16 mouse cellular contexts compared by ENCODE assay signal in the genomic region with DNA sequence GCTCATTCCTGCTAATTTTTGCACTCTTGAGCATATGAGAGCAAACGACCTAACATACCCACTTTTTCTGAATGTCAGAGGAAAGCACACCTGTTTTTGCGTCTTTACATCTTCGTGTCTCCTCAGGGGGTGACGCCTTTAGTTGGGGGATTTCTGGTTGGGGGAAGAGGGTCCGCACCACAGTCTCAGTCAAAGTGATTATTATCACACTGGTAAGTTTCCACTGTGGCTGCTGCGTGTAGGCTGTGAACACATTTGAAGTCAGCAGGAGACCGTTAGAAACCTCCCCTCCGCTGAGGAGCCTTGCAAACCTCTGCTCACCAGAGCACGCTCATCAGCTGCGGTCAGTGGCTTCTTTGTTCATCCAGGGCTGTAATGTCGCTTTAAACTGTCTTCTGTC. TPM values are rescaled to one million over a fixed set of nuclear protein-coding genes. Genes with fewer than 3 reads are reported as not detected.
DNase-seq lines count a peak whose midpoint lies in the region; ATAC-seq lines count a peak whose summit lies in the region.
"Had no signal": no experiment of that assay in that cellular context is flagged by ENCODE, and none has a peak within 500 bp of the region (broad histone marks: within the 10 kb centered on the region; RNA-seq: fewer than 3 reads in every experiment).

No protein-coding gene starts in this region.

- WGBS in limb, embryonic 13.5 days, result 41% methylated on average over 11 of the region's 11 CpGs
- 70% methylated on average over 11 of the region's 11 CpGs for WGBS in limb, embryonic 10.5 days
- 27% methylated on average over 11 of the region's 11 CpGs for WGBS in midbrain, embryonic 13.5 days

- H3K9me3 ChIP-seq in limb, embryonic 13.5 days, result no peaks in the 10 kb centered on the region
- no peaks in the 10 kb centered on the region for H3K9me3 ChIP-seq in limb, embryonic 10.5 days (replicated peaks)
- H3K9me3 ChIP-seq in midbrain, embryonic 13.5 days, result no peaks in the 10 kb centered on the region
- H3K9me3 ChIP-seq: embryonic facial prominence, embryonic 13.5 days had no signal

- no peak overlapping the region for H3K27ac ChIP-seq in limb, embryonic 13.5 days
- no peak overlapping the region for H3K27ac ChIP-seq in limb, embryonic 10.5 days
- no peak overlapping the region for H3K27ac ChIP-seq in midbrain, embryonic 13.5 days
- H3K27ac ChIP-seq: embryonic facial prominence, embryonic 13.5 days; left cerebral cortex, adult 2 months; liver, embryonic 14.5 days had no signal

- H3K27me3 ChIP-seq in limb, embryonic 13.5 days, result no peaks in the 10 kb centered on the region
- H3K27me3 ChIP-seq in limb, embryonic 10.5 days (ENCODE audit: low read depth, poor library complexity, severe bottlenecking), result no peaks in the 10 kb centered on the region
- no peaks in the 10 kb centered on the region for H3K27me3 ChIP-seq in midbrain, embryonic 13.5 days
- H3K27me3 ChIP-seq: embryonic facial prominence, embryonic 13.5 days had no signal

- no peak overlapping the region for H3K4me3 ChIP-seq in limb, embryonic 13.5 days
- no peak overlapping the region for H3K4me3 ChIP-seq in limb, embryonic 10.5 days
- H3K4me3 ChIP-seq in midbrain, embryonic 13.5 days (replicated peaks), result no peak overlapping the region
- H3K4me3 ChIP-seq: embryonic facial prominence, embryonic 13.5 days; left cerebral cortex, adult 2 months had no signal

- no peaks in the 10 kb centered on the region for H3K36me3 ChIP-seq in limb, embryonic 13.5 days
- H3K36me3 ChIP-seq in limb, embryonic 10.5 days, result no peaks in the 10 kb centered on the region
- no peaks in the 10 kb centered on the region for H3K36me3 ChIP-seq in midbrain, embryonic 13.5 days
- H3K36me3 ChIP-seq: embryonic facial prominence, embryonic 13.5 days had no signal

- 0 out of 2 replicates have a peak overlapping the region, but pooled peaks have one; percentile 23 for H3K4me2 ChIP-seq in limb, embryonic 13.5 days (replicated peaks)
- peak overlapping the region; percentile 22; the same call in 1 of the 2 replicates for H3K4me2 ChIP-seq in midbrain, embryonic 13.5 days (replicated peaks)
- H3K4me2 ChIP-seq: embryonic facial prominence, embryonic 13.5 days had no signal

- H3K4me1 ChIP-seq in limb, embryonic 13.5 days, result peaks cover 11% of the 10 kb centered on the region; the same call in 1 of the 2 replicates
- H3K4me1 ChIP-seq in limb, embryonic 10.5 days, result peaks cover 10% of the 10 kb centered on the region; the same call in 1 of the 2 replicates
- peaks cover 6% of the 10 kb centered on the region; the same call in 1 of the 2 replicates for H3K4me1 ChIP-seq in midbrain, embryonic 13.5 days (replicated peaks)

- peak; percentile 28; the same call in 1 of the 2 replicates for ATAC-seq in limb, embryonic 13.5 days (ENCODE audit: low FRiP score, low read depth)
- ATAC-seq in midbrain, embryonic 13.5 days, result 0 out of 2 replicates have a peak, but pooled peaks have one; percentile 27

- DNase-seq in embryo, embryonic 10 days (ENCODE audit: low spot score), result peak; percentile 14
- DNase-seq in embryo, embryonic 10.5 days (ENCODE audit: low spot score), result no peak
- DNase-seq in limb, embryonic 10.5 days (ENCODE audit: low spot score), result no peak
- DNase-seq in thymus, postnatal 14 days, result peak; percentile 75
- no peak for DNase-seq in left cerebral cortex, adult 18-20 months (ENCODE audit: low spot score in 2 of 2)
- no peak for DNase-seq in gastrocnemius, postnatal 4 days (ENCODE audit: low spot score in 2 of 2)
- DNase-seq: adrenal gland, postnatal 14 days; kidney, postnatal 10 days had no signal

- no peak overlapping the region for H3K9ac ChIP-seq in limb, embryonic 13.5 days
- no peak overlapping the region for H3K9ac ChIP-seq in midbrain, embryonic 13.5 days (replicated peaks)
- H3K9ac ChIP-seq: embryonic facial prominence, embryonic 13.5 days; liver, embryonic 14.5 days had no signal

RNA-seq across cellular contexts. Expression of a gene that starts 58.1 kb away (rescaled TPM):
- 0.66 and 0.70 TPM in 2 replicates for polyA plus RNA-seq in limb, embryonic 13.5 days (2015; fragmentation: Nextera tagmentation; extraction: Ambion mirVana)
- 2.2 TPM in 2 replicates for polyA plus RNA-seq in limb, embryonic 10.5 days (2016; fragmentation: Nextera tagmentation; extraction: Ambion mirVana)
- polyA plus RNA-seq in midbrain, embryonic 13.5 days (2015; fragmentation: Nextera tagmentation; extraction: Ambion mirVana), result 1.7 and 1.9 TPM in 2 replicates
- 1 to 10 TPM in 1 of 2 experiments, under 1 TPM in 1; 0.73 to 1.5 TPM for total RNA-seq in left cerebral cortex, adult 18-20 months (2021)
- total RNA-seq in gastrocnemius, postnatal 4 days (2021), result not detected
- total RNA-seq: adrenal gland, postnatal 14 days; heart, adult 8-10 months; hematopoietic stem cell, adult 5-6 weeks; megakaryocyte-erythroid progenitor cell, adult 5-6 weeks had no signal
- polyA plus RNA-seq: liver, embryonic 14.5 days had no signal

Comparison
In these comparisons a context has a peak if more than half of its experiments do, and no peak if none do; other contexts are left out.
1. DNase-seq: peak in embryo, embryonic 10 days (single experiment) and thymus, postnatal 14 days (single experiment); none in embryo, embryonic 10.5 days (single experiment), limb, embryonic 10.5 days (single experiment), left cerebral cortex, adult 18-20 months (0 of 2) and gastrocnemius, postnatal 4 days (0 of 2).